Mouse (Mus musculus): ENCODE results near the gene Tomm20.
"Not testable (repeated sequence)": the region's sequence is repeated elsewhere in the genome, so short reads cannot be mapped to it uniquely, and the experiment has no call there.

Tomm20 gene

DNA sequence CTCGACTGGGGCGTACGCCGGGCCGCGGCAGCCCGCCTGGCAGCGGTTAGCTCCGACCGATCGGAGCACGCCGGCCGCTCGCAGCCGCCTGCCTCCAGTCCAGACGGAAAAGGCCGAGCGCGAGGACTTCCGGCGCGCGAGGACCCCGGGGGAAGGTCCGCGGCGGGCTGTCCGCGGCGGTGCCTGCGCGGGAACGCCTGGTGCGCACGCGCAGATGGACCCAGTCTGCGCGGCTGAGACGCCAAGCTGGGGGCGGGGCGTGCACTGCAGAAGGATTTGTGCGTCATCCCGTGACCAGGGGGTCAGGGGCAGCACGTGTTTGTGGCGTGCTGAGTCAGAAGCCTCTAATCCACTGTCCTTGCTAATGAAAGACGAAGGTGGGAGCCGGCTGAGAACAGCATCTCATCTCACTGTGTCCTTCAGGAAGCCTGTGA, at the start of gene Tomm20:
Gene Tomm20 (minus strand): TSS at position 115 of the 434 bp plus-strand sequence.
- peak; percentile 97 for DNase-seq (ENCODE audit: low read depth, low spot score)

DNA sequence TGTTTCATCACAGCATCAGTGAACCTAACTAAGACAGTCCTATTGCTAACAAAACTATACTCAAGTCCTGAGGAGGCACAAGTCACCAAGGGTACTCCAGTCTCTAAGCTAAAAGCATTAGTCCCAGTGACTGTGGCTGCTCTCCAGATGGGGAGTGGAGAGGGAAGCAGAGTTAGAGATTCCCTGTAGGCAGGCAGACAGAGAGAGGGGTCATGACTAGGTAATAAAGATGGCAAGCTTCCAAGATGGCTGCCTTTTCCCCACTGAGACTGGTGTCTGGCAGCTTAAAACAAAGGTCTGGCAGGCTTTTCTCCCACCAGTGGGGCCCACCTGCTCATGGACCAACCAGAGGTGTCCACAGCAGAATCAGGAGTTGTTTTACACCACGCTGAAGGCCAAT, 48.9 kb upstream of the Tomm20 start:
- no peak for DNase-seq (ENCODE audit: low read depth, low spot score)

GRCm38 (mm10) chr8:126989363-126990153, 43.9 kb upstream of the Tomm20 start:
- DNase-seq (ENCODE audit: low read depth, low spot score): no peak

DNA sequence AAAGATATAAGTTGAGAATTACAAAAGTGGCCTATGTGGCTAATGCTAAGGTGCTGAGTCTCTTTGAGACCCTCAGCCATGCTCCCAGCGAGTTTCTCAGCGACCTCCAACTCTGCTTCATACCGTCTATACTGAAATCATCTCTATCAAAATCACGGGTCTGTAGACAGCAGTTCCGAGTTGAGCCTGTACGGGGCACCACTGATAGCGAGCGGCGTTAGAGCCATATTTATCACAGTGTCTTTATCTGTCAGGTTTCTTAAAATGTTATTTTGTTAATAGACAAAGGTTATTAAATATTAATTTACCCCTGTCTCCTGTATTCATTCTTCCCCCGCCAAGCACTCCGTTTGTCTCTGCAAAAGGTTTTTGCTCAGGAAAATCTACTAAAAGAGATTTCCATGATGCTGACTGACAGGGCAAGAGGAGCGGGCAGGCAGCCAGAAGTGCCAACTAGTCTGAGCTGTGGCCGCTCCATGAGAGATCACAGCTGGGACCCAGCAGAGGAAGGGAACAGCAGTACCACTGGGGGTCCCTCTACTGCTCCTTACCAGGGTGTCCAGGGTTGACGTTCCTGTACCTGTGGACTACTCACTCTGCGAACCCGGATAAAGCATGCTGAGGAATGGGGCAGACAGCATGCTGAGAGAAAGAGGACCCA, 42.8 kb upstream of the Tomm20 start:
- DNase-seq (ENCODE audit: low read depth, low spot score): no peak

- DNase-seq (ENCODE audit: low read depth, low spot score): peak; percentile 88
These were observed 40.9 kb upstream of the Tomm20 start for GRCm38 (mm10) chr8:126986495-126986894.

GRCm38 (mm10) chr8:126980046-126980445, 34.4 kb upstream of the Tomm20 start:
- no peak for DNase-seq (ENCODE audit: low read depth, low spot score)

DNA sequence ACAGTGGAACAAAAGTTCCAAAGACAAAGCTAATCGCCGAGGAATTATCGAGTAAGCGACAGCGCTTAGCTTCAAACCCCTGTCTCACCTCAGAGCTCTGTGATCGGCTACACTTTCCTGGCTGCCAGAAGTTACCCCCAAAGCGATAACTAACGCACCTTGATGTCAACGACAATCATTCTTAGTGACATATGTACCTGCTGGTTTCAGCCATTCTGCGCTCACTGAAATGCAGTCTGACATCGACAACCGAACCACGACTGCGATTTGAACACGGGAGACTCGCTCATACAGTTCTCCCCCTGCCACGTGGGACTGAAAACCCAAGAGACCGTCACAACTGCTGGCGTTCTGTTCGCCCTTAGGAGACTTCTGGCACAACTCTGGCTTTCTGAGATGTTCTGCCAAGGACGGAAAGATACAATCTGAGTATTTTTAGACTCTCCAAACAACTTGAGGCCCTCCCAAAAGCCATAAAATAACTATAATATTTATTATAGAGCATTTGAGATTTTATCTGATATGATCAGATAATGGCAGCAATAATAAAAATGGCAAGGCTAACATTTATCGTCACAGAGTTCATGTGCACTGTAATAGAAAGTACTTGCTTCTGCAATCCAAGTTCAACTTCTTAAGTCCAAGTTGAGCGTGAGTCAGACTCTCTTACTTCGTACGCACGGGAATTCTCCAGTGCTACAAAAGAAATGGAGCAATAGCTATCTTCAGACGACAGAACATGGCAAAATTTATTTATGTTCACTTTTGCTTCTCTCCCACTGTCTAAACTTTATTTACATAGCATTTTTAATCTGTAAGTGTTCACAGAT, 33.7 kb upstream of the Tomm20 start:
- peak; percentile 20 for DNase-seq (ENCODE audit: low read depth, low spot score)

DNA sequence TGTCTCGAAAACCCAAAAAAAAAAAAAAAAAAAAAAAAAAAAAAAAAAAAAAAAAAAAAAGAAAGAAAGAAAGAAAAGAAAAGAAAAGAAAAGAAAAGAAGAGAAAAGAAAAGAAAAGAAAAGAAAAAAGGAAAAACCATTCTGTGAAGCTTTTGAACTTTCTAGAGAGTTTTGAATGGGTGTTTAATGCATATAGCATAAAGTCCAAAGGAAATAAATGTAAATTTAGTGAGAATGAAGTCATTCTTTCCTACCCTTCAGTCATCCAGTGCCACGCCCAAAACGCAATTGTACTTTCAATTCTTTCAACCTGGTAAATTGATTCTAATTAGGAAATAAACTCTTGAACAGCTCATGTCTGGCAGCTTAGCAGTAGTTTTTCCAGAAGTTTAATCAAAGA, 32.9 kb upstream of the Tomm20 start:
- not testable (repeated sequence) for DNase-seq (ENCODE audit: low read depth, low spot score)

DNA sequence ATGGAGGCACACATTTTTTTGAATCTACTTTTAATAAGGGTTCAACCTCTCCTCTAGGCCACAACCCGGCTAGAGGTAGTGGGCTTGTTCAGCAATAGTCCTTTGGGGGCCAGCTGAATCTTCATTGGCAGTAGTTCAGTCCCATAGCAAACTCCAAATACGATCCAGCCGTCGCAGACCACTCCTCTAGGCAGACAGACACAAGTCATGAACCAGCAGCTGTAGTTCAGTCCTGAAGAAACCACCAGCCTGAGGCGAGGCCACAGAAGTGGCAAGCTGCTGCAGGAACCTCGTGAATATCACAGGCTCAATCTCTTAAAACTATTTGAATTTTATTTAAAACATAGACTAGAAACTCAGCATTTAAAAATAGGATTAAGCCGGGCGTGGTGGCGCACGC, 32.4 kb upstream of the Tomm20 start:
- DNase-seq (ENCODE audit: low read depth, low spot score): no peak

GRCm38 (mm10) chr8:126976608-126977348, 31.1 kb upstream of the Tomm20 start:
- DNase-seq (ENCODE audit: low read depth, low spot score): no peak

GRCm38 (mm10) chr8:126975706-126976105, 30.1 kb upstream of the Tomm20 start:
- DNase-seq (ENCODE audit: low read depth, low spot score): peak; percentile 72

- DNase-seq (ENCODE audit: low read depth, low spot score): no peak
These were observed 28.9 kb upstream of the Tomm20 start for GRCm38 (mm10) chr8:126974511-126974910.

DNA sequence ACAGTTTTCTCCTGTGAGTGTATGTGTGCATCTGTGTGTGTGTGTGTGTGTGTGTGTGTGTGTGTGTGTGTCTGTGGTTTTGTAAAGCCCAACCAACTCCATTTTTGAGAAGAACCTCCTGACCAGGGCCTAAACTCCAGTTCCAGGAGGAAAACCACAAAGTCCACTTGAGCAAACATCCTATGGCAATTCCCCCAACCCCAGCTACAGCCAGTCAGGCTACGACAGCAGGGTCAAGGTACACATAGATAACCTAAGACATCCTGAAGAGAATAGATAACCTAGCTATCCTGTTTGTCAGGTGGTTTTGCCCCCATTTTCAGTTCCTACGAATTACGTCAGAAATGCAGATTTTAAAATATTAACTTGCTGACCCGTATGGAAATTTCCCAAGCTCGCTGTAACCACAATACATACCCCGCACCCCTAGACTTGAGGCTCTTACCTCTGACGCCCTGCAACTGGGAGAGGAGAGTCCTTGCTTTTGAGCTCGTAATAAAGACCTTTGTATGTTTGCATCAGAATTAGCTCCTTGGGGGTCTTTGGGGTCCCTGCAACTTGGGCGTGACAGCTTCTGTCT, 28.1 kb upstream of the Tomm20 start:
- DNase-seq (ENCODE audit: low read depth, low spot score): no peak

GRCm38 (mm10) chr8:126972649-126973048, 27.0 kb upstream of the Tomm20 start:
- DNase-seq (ENCODE audit: low read depth, low spot score): no peak

GRCm38 (mm10) chr8:126972102-126972501, 26.5 kb upstream of the Tomm20 start:
- DNase-seq (ENCODE audit: low read depth, low spot score): no peak

- no peak for DNase-seq (ENCODE audit: low read depth, low spot score)
These were observed 25.6 kb upstream of the Tomm20 start for GRCm38 (mm10) chr8:126971314-126971664.

DNA sequence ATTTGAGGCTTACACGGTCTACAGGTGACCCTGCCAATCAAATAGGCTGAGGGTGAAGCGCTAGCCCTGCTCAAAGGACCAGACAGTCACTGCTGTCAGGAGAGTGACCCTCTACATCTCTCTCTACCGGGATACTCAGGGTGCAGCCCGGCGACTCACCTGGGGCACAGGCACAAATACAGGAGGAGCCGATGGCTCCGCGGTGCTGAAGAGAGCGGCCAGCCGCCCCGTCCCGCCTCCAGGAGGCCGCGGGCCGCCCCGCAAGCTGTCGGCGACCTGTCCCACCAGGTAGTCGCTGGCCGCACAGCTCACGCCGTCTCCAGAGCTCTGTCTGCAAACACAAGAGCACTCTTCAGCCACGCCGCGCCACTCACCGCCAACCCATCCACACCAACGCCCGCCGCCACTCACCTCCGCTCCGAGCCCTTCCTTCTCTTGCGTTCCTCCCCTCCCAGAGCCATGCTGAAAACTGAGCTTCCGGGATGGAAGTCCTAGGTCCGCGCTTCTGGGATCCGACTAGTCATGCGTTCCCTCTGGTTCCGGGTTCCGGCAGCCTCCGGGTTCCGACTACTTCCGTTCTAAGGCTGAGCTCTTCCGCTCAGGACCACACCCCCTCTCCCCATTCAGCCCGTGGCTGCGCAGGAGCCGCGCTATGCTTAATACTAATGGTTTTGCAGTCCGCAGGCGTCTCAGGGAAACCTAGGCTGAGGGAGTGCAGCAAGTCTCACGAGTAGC, 25.1 kb upstream of the Tomm20 start, which contains the start of gene Rbm34:
Gene Rbm34 (minus strand): TSS at position 493 of the 735 bp plus-strand sequence.
- peak; percentile 96 for DNase-seq (ENCODE audit: low read depth, low spot score)

GRCm38 (mm10) chr8:126969546-126969945, 23.9 kb upstream of the Tomm20 start:
- no peak for DNase-seq (ENCODE audit: low read depth, low spot score)

- no peak for DNase-seq (ENCODE audit: low read depth, low spot score)
These were observed 22.5 kb upstream of the Tomm20 start for GRCm38 (mm10) chr8:126968107-126968506.

- no peak for DNase-seq (ENCODE audit: low read depth, low spot score)
These were observed 19.6 kb upstream of the Tomm20 start for GRCm38 (mm10) chr8:126965246-126965645.
